Mouse (Mus musculus) cerebellum, postnatal 10 days (tissue): Measurements from ENCODE around the gene Slc25a25.
A peak's percentile ranks its signal among the peaks of the same experiment; 100 is the strongest.

Experiments
- DNase-seq, 2 experiments: peaks; one replicate each; pipeline ENCODE4 v3.0.0; 2021; ENCODE audit warnings: mixed read lengths in 2 of 2

The Slc25a25 gene

GRCm38 (mm10) chr2:32458300-32458699, 7.1 kb upstream of the Slc25a25 start:
- DNase-seq = no peak

- DNase-seq = no peak
These were observed 3.9 kb upstream of the Slc25a25 start for GRCm38 (mm10) chr2:32455101-32455500.

GRCm38 (mm10) chr2:32454633-32455032, 3.4 kb upstream of the Slc25a25 start:
- no peak for DNase-seq

GRCm38 (mm10) chr2:32453641-32454303, 2.5 kb upstream of the Slc25a25 start:
- no peak for DNase-seq

GRCm38 (mm10) chr2:32452441-32452971, 1.3 kb upstream of the Slc25a25 start:
- DNase-seq = peak; percentile 47 to 50

- peak; percentile 99 for DNase-seq
These were observed 676 bp upstream of the Slc25a25 start for GRCm38 (mm10) chr2:32451870-32452372.

GRCm38 (mm10) chr2:32449761-32450754, 1.2 kb downstream of the Slc25a25 start, which contains the start of gene Naif1:
Naif1 (plus strand) TSS chr2:32450457.
- DNase-seq = peak in 1 of 2 experiments; percentile 22

- DNase-seq = no peak
These were observed 2.8 kb downstream of the Slc25a25 start for GRCm38 (mm10) chr2:32448480-32448879.

GRCm38 (mm10) chr2:32447264-32447936, 3.8 kb downstream of the Slc25a25 start:
- DNase-seq = no peak

GRCm38 (mm10) chr2:32445535-32445934, 5.7 kb downstream of the Slc25a25 start:
- DNase-seq = no peak

- DNase-seq = no peak
These were observed 9.7 kb downstream of the Slc25a25 start for GRCm38 (mm10) chr2:32441550-32441949.

GRCm38 (mm10) chr2:32440632-32441031, 10.6 kb downstream of the Slc25a25 start:
- DNase-seq = no peak

- no peak for DNase-seq
These were observed 11.1 kb downstream of the Slc25a25 start for GRCm38 (mm10) chr2:32440164-32440563.

- DNase-seq = peak in 1 of 2 experiments; percentile 22
These were observed 12.1 kb downstream of the Slc25a25 start for GRCm38 (mm10) chr2:32439177-32439576.

GRCm38 (mm10) chr2:32438733-32439132, 12.5 kb downstream of the Slc25a25 start:
- no peak for DNase-seq

- DNase-seq = no peak
These were observed 13.6 kb downstream of the Slc25a25 start for GRCm38 (mm10) chr2:32437612-32438166.

GRCm38 (mm10) chr2:32436686-32437372, 14.4 kb downstream of the Slc25a25 start:
- no peak for DNase-seq

GRCm38 (mm10) chr2:32430701-32431676, 20.3 kb downstream of the Slc25a25 start:
- peak; percentile 91 to 94 for DNase-seq

- no peak for DNase-seq
These were observed 21.9 kb downstream of the Slc25a25 start for GRCm38 (mm10) chr2:32429215-32429891.

GRCm38 (mm10) chr2:32428262-32428722, 23.0 kb downstream of the Slc25a25 start:
- DNase-seq = no peak
